Mouse (Mus musculus) kidney, adult 8-10 months (tissue): ENCODE data around the gene Fabp2.
"Not testable (repeated sequence)": the region's sequence is repeated elsewhere in the genome, so short reads cannot be mapped to it uniquely, and the experiment has no call there.

Experiments
- DNase-seq, 2 experiments: peaks; one replicate each; pipeline ENCODE4 v3.0.0; 2022

Gene Fabp2

DNA sequence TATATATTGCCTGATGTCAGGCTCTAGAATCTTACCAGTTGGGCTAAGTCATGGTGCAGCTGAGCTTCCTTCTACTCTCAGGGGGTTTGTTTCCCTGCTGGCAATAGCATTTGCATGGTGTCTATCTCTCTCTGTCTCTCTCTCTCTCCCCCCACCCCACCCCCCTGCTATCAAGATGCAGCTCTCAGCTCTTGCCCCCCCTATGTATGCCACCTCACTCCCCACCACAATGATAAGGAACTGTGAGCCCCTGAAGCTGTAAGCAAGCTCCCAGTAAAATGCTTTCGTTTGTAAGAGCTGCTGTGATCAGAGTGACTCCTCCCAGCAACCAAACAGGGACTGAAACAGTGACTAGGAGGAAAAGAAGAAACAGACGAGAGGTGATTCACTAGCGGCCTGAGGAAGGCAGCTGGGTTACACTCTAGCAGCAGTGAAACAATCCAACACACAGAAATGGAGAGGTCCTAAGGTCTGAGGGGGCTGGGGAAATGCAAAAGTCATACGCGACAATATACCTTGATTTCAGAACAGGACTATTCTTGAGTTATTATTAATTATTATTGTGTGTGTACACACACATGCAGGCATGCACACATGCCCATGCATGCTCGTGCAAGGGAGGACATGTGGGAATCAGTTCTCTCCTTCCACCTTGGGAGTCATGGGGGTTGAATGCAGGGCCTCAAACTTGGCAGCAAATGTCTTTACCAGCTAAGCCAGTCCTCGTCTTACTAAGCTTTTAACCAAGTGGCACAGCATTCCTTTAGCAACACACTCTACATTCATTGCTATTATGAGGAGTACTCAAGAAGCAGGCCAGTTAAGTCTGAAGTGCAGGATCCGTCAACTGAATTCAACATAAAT, 25.9 kb downstream of the Fabp2 start:
- no peak for DNase-seq

DNA sequence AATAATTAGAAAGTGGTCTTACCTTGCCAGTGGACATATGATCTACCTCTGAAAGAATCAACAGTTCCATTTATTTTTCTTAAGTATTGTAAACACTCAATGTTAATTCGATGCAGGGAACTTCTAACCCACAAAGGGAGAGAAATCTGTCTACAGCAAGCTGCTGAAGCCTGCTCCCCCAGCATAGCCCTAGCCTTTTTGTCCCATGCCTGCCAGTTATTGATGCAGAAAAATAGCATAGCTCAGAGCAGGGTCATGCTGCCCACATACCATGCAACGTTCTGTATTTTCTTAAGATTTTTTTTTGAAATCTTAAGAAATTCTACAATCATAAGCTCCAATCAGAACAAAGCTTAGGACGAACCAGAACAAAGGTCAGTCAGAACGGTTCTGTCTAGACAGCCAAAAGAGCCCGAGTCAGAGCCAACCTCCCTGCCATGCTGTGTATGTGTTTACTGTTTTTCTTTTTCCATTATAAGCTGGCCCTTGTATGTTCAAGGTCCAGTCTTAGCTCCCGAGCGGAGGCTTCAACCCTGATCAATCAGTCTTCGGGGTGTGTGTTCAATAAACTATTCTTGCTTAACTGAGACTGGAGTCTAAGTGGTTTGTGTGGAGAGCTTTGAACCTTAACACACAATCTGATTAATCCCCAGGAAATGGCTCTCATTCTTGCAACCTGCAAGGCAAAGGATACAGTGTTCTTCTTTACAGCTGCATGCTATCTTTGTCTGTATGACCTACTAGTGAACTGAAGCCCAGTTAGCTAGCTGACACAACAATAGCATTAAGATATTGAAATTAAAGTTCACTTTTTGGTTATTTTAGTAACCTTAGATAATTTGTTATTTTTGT, 27.0 kb downstream of the Fabp2 start:
- peak; percentile 47 to 51 for DNase-seq

DNA sequence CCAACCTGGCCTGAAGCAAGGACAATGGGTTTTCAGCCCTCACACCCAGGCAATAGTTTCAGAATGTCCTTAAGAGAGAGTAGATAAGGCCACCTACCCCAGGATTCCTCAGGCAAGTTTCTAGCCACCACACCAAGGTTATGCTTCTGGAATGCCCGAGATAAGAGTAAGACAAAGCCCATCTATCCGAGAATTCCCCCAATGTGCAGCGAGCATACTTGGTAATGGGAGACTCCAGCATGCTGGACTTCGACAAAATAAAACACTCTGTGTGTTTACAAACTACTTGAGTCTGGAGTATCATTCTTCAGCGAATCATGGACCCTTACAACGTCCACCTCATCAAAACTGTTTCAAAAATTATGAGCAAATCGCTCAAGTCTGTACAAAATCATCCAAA, 28.3 kb downstream of the Fabp2 start:
- DNase-seq, result no peak

DNA sequence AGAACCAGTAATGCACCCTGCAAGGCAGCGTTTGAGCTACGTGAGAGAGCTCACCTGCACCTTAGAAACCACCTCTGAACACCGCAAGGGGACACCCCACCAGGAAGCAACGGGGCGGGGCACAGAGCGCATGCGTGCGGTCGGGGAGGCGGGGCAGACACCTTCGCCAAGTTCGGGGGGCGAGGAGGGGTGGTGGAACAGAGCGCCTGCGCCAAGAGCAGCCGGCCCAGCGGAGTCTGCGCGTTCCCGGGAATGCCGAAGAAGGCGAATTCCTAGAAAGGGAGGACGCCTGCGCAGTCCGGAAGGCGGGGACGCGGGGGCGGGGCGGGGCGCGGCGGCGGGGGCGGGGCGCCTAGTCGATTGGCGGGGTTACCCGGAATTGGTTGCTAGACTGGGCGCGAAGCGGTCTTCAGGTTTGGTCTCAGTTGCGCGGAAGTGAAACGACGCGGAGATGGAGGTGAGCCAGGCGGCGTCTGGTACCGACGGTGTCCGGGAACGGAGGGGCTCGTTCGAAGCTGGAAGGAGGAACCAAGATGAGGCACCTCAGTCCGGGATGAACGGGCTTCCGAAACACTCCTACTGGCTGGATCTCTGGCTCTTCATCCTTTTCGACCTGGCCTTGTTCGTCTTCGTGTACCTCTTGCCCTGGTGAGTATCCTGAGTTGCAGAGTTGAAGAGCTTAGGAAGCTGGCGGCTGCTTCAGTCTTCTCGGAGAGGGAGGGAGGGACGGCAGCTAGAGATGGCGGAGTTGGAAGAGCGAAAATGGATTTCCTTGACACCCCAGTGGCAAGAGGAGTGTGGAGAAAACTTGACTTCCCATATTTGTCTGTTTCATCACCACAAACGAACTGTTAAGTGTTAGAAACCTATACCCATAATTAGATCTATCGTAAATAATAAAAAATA, 29.4 kb downstream of the Fabp2 start, which contains the start of gene 1810037I17Rik:
Gene 1810037I17Rik, plus strand, starts transcription at position 195 of the 906 bp plus-strand sequence.
- peak; percentile 96 for DNase-seq

DNA sequence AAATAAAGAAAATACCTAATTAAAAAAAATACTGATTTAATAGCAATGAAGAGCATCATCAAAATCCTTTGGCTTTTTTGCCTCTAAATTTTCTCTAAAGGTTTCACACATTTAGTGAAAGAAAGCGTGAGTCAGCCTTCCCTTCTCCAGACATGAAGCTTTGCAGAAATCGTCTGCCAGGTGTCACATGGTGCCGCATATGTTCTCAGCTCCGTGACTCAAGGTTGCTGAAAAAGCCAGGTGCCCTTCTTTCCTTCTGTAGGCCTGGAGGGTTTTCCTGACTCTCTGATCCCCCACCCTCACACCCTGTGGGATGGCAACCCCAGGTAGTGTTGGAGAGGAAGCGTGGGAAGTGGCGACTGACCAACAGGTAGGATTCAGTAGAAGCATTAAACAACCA, 34.9 kb downstream of the Fabp2 start:
- no peak for DNase-seq

DNA sequence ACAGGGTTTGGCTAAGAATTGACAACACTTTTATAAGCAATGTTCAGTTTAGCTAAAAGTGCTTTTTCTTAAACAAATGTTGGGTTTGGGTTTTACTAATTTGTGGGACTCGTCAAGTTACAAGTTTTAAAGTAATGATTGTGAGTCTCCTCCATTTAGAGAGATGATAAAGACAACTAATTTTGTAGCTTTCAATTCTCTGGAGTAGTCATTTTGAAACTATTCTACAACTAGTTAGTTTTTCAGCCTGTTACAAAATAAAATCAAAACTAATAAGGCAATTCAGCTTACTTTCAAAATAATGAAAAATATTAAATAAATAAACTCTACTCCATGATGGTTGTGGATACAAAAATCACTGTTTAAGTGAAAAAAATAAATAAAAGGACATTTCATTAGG, 37.6 kb downstream of the Fabp2 start:
- DNase-seq, result no peak

DNA sequence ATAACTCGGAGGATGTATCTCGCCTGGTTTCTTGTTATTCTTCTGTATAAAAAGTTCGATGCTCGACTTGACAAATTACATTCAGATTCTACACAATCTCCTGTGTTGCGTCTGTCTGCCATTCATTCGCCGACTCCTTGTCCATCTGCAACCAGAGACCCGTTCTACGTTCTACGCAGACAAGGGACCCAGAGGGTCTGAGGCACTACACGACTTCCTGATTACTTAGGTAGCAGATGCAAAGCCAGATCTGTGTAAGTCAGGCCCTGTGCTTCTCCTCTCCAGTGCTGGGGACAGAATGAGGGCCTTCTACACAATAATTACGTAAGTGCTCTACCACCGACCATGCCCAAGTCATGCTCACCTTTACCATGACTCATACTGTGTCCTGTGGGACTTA, 42.3 kb downstream of the Fabp2 start:
- not testable (repeated sequence) for DNase-seq

DNA sequence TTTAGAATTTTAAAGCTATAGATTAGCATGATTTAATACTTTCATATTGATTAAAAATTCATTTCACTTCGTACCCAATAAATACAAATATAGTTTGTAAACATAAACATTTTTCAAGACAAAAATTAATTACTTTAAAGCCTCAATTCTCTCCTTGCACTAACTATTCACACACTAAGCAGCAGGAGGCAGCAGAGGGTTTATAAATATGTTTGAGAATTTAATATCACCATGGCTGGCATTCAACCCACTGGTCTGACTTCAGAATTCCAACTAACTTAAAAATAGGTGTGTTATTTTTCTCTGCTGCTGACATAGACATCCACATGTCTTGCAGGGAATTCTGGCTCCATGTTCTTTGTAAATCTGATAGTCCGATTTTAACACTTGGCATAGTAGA, 44.3 kb downstream of the Fabp2 start:
- DNase-seq, result no peak

DNA sequence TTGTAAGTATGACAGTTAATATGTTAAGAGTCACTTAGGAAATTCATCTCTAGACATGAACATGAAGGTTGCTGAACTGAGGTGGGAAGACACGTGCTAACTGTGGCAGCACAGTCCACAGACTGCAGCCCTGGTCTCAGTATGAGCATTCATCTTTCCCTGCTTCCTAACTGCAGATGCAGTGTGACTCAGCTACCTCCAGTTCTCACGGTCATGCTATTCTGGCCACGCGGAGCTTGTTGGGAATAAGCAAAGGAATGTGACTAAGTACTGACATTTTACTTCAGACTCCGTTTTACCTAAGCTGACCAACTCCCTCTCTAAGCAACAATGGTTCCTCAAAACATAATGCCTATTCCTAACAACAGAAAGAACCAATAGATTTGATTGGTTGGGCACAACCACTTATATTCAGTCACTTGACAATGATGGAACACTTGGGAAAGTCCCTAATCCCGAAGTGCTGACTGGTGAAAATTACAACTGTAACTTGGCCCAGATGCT, 48.6 kb downstream of the Fabp2 start:
- DNase-seq, result no peak
